Mouse (Mus musculus): Measurements from ENCODE around the gene Irgq. TPM values are rescaled to one million over a fixed set of nuclear protein-coding genes. Genes with fewer than 3 reads are reported as not detected.
"Not testable (repeated sequence)": the region's sequence is repeated elsewhere in the genome, so short reads cannot be mapped to it uniquely, and the experiment has no call there.

Gene Irgq
- total RNA-seq, 4 experiments from 2014 or later = 53.6 to 65.2 (median 60.0) TPM

- DNase-seq (ENCODE audit: low spot score in 2 of 2) = no peak
Measured at GRCm38 (mm10) chr7:24512355-24512754, 18.1 kb upstream of the Irgq start, which contains the start of gene AC161166.1. TSS of gene AC161166.1 (minus strand) at chr7:24512455.

DNA sequence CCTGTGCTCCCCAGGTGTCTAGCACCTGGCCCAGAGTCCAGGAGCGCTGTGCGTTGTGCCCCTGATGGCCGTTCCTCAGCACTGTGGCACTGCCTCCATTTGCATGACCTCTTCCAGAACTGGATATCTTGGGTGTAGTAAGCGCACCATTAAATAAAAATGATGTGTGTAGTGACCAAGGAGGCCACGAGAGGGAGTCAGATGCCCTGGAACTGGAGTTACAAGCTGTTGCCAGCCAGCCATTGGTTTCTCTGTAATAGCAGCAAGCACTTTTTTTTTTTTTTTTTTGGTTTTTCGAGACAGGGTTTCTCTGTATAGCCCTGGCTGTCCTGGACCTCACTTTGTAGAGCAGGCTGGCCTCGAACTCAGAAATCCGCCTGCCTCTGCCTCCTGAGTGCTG lies 14.2 kb upstream of the Irgq start:
- peak in 1 of 2 experiments; percentile 50 for DNase-seq (ENCODE audit: low spot score in 2 of 2)

DNA sequence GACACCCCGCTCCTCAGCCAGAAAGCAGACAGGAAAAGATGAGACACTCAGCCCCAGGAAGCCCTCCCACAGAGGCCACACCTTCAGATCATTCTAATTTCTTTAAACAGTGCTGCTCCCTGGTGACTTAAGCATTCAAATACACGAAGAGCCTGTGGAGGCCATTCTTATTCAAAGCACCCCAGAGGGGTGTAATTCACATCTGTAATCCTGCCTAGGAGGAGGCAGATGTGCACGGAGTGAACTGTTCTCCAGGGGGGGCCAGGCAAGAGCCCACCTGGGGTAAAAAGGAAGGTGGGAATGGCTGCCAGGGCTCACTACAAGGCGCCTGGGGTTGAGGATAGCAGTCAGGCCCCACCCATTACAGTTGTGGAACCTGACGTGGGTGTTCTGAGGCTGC lies 13.4 kb upstream of the Irgq start:
- DNase-seq (ENCODE audit: low spot score in 2 of 2) = no peak

- peak; percentile 59 to 66 for DNase-seq (ENCODE audit: low spot score in 2 of 2)
Measured at GRCm38 (mm10) chr7:24517654-24518053, 12.8 kb upstream of the Irgq start.

DNA sequence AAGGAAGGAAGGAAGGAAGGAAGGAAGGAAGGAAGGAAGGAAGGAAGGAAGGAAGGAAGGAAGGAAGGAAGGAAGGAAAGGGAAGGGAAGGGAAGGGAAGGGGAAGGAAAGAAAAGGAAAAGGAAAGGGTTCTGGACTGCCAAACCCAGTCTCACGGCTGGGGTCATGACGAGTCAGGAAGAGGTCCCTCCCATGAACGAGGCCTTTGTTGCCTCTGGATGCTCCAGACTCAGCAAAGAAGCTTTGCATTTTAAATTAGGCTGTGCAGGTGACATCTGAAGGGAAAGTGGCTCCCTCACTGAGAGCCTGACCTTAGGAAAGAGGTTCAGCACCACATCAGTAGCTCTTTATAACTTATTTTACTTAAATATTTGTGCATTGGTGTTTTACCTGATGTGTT lies 11.4 kb upstream of the Irgq start:
- DNase-seq (ENCODE audit: low spot score in 2 of 2) = no peak

DNA sequence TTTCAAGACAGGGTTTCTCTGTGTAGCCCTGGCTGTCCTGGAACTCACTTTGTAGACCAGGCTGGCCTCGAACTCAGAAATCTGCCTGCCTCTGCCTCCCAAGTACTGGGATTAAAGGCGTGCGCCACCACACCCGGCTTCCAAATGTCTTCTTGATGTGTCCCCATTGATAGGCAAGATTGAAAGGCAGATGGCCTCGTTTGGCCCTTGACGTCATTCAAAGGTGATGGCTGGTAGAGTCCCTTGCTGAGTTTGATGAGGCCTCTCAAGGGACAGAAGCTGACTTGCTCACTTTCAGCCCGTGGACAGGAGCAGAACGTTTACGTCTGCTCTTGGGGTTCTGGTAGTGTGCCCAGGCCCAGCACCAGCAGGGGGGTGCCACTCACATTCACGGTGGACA lies 10.4 kb upstream of the Irgq start:
- not testable (repeated sequence) for DNase-seq (ENCODE audit: low spot score in 2 of 2)

- no peak for DNase-seq (ENCODE audit: low spot score in 2 of 2)
Measured at GRCm38 (mm10) chr7:24522805-24523204, 7.7 kb upstream of the Irgq start.

DNA sequence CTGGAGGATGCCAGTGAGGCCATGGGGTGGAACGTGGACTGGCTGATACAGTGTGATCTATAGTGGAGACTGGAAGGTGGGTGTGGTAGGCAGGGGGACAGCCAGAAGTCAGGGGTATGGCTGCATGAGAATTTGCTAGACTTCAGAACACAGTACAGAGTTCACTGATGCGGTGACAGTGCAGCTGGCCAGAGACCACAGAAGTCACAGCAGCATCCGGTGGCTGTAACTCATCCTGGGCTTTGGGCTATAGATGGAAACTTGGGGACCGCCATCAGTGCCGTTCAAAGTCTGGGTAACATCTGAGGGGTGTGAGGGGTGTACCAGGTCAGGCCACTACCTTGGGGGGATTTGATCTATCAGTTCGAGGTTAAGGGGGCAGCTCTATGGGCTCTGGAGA lies 6.8 kb upstream of the Irgq start:
- DNase-seq (ENCODE audit: low spot score in 2 of 2) = no peak

DNA sequence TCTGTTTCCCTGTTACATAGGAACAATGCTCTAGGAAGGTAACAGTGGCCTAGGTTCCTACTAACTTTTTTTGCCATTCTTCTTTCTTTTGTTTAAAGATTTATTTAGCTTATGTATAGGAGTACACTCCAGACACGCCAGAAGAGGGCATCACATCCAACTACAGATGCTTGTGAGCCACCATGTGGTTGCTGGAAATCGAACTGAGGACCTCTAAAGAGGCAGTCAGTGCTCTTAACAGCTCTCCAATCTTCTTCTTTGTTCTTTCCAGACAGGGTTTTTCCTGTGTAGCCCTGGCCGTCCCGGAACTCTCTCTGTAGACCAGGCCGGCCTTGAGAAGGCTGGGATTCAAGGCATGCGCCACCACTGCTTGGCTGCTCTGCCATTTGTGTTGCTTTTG lies 5.5 kb upstream of the Irgq start:
- no peak for DNase-seq (ENCODE audit: low spot score in 2 of 2)

GRCm38 (mm10) chr7:24525686-24526420 lies 4.6 kb upstream of the Irgq start:
- peak in 1 of 2 experiments; percentile 44 for DNase-seq (ENCODE audit: low spot score in 2 of 2)

DNA sequence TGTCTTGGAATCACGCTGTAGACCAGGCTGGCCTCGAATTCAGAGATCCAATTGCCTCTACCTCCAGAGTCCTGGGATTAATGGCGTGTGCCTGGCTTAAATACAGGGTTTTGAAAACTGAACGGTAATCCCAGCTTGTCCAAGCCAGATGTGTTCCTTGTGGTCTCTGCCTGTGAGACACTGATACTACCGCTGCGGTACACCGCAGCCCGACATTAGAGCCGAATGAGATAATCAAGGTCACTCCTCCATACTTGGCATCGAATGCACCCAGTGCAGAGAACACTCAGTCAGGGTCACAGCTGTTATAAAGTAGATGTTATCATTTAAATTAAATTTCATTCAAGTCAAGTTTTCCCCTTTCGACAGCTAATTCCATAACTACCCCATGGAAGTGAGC lies 1.6 kb upstream of the Irgq start:
- DNase-seq (ENCODE audit: low spot score in 2 of 2) = no peak

DNA sequence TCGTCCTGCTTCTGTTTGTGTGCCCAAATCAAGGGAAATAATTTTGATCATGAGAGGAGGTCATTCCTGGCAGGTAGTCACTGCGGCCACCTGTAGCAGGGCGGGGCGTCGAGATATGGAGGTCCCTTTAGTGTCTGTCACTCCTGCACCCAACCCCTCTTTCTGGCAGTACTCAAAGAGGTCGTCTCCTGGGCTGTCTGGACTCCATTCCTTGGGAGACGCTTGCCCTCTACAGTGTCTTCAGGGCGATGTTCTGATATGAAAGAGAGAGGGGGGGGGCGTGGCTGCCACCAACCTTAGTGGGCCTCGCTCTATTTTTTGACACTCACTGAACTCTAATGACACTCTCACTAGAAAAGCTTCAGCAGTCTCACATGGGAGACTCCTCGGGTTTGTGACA lies 909 bp upstream of the Irgq start:
- DNase-seq (ENCODE audit: low spot score in 2 of 2) = no peak

DNA sequence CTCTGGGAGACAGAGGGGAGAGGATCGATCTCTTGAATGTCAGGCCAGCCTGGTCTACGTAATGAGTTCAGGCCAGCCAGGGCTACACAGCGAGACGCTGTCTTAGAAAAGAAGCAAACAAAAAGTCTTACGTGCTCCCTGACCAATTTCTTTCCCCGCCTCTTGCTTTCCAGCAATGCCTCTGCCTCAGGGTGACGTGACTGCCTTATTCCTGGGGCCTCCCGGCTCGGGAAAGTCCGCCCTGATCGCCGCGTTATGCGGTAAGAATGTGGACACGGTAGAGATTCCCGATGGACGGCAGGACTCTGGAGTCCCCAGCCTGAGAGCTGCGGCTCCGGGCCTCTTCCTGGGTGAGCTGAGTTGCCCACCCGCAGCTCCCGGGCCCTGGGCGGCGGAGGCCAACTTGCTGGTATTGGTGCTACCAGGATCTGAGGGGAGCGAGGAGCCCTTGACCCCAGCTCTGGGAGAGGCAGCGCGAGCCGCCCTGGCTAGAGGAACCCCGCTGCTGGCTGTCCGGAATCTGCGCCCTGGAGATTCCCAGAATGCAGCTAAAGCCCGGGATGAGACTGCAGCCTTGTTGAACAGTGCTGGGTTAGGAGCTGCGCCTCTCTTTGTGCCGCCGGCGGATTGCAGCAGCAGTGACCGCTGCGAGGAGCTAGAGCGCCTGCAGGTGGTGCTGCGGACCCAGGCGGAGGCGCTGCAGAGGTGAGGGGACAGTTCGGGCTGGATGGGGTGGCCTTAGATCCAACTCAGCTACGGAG lies 902 bp downstream of the Irgq start:
- peak; percentile 60 to 63 for DNase-seq (ENCODE audit: low spot score in 2 of 2)

DNA sequence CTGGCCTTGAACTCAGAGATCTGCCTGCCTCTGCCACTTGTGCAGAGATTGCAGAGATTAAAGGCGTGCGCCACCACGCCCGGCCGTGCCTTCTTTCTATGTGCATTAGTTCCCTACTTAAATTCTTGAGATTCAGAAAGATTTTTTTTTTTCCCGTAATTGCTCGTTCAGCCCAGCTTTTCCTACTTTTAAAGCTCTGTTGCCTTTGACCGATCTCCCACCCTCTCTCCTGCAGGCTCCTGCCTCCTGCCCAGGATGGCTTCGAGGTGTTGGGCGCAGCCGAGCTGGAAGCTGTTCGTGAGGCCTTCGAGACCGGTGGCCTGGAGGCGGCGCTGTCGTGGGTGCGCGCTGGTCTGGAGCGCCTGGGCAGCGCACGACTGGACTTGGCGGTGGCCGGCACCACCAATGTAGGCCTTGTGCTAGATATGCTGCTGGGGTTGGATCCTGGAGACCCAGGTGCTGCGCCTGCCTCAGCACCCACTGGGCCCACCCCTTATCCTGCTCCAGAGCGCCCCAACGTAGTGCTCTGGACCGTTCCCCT lies 2.6 kb downstream of the Irgq start:
- no peak for DNase-seq (ENCODE audit: low spot score in 2 of 2)

DNA sequence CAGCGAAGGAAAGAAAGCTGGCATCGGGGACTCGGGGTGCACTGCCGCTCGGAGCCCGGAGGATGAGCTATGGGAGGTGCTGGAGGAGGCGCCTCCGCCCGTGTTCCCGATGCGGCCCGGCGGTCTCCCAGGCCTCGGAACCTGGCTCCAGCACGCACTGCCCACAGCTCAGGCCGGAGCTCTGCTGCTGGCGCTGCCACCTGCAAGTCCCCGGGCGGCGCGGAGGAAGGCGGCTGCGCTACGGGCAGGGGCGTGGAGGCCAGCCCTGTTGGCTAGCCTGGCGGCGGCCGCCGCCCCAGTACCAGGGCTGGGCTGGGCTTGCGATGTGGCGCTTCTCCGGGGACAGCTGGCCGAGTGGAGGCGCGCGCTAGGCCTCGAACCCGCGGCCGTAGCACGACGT lies 3.3 kb downstream of the Irgq start:
- no peak for DNase-seq (ENCODE audit: low spot score in 2 of 2)

- DNase-seq (ENCODE audit: low spot score in 2 of 2) = no peak
Measured at GRCm38 (mm10) chr7:24534301-24534700, 3.8 kb downstream of the Irgq start.

GRCm38 (mm10) chr7:24537081-24537480 lies 6.6 kb downstream of the Irgq start:
- no peak for DNase-seq (ENCODE audit: low spot score in 2 of 2)

GRCm38 (mm10) chr7:24537591-24537990 lies 7.1 kb downstream of the Irgq start:
- DNase-seq (ENCODE audit: low spot score in 2 of 2) = no peak

DNA sequence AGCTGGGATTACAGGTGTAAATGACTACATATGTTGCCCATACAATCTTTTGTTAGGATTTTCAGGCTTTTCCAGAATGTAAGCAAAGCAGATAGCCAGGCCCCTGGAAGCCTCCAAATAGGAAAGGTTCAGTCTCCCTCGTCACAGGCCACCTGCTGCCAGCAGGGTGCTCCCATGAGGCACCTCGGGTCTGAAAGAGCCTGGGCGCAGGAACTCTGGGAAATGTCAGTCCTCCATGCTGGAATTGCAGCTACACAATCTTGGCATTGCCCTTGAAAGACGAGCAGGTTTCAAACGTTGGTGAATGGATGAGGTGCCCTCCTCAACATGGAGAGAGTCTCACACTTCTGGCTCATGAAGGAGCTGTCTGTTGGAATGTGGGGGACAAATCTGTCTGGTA lies 7.7 kb downstream of the Irgq start:
- DNase-seq (ENCODE audit: low spot score in 2 of 2) = no peak

DNA sequence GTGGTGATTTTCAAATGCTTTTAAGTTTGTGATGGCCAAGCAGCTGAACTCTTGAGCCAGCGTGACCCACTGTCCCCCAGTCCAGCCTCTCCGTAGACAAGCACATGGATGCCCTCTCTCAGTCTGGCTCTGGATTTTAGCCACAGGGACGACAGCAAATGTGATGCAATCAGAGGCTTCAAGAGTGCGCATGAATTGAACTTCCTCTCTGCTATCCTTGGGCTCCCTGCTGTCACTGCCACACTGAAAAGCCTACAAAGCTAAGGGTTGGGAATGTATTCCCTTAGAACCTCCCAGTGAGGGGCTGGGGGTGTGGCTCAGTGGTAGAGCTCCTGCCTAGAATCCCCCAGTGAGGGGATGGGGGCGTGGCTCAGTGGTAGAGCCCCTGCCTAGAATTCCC lies 8.2 kb downstream of the Irgq start:
- no peak for DNase-seq (ENCODE audit: low spot score in 2 of 2)

GRCm38 (mm10) chr7:24539686-24540085 lies 9.2 kb downstream of the Irgq start:
- DNase-seq (ENCODE audit: low spot score in 2 of 2) = no peak

DNA sequence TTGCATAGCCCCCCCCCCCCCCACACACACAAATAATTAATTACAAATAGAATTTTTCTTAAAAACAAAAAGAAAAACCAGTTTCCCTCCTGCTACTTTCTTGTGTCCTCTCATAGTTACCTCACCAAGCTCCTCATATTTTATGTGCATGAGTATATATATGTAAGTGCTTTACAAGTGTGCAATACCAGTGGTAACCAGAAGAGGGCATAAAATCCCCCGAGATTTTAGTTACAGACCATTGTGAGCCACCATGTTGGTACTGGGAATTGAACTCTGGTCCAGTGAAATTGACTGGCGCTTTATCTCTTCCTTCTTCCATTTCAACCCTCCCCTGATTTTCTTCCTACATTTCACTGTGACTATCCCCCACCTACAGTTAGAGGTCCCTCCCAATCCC lies 14.0 kb downstream of the Irgq start:
- no peak for DNase-seq (ENCODE audit: low spot score in 2 of 2)
